Mouse (Mus musculus): ENCODE results near the gene Nit2. TPM values are rescaled to one million over a fixed set of nuclear protein-coding genes. Genes with fewer than 3 reads are reported as not detected.

The Nit2 gene
- polyA plus RNA-seq, 1 experiment from 2014 or later = 41.0 TPM

GRCm38 (mm10) chr16:57168236-57168635, 1.1 kb upstream of the Nit2 start:
- peaks cover 5% of the 10 kb centered on the region; the same call in 1 of the 2 replicates for H3K36me3 ChIP-seq (ENCODE audit: control insufficient read depth, insufficient read depth)
- no peak overlapping the region for H3K9ac ChIP-seq (replicated peaks; ENCODE audit: low read depth, low read length)
- no peaks in the 10 kb centered on the region for H3K9me3 ChIP-seq (ENCODE audit: control insufficient read depth, low read length)
- WGBS = 59% methylated on average over 4 of the region's 4 CpGs
- H3K4me3 ChIP-seq (replicated peaks; ENCODE audit: low read length) = no peak overlapping the region
- no peak overlapping the region for H3K27ac ChIP-seq (ENCODE audit: low read length)
- no peaks in the 10 kb centered on the region for H3K27me3 ChIP-seq (replicated peaks; ENCODE audit: control insufficient read depth, insufficient read depth, low read length)
- no peak for ATAC-seq
- no peak overlapping the region for H3K4me2 ChIP-seq (ENCODE audit: low read length)
- H3K4me1 ChIP-seq (replicated peaks; ENCODE audit: control insufficient read depth, insufficient read depth, low read length) = peaks cover 10% of the 10 kb centered on the region

- H3K9me3 ChIP-seq (ENCODE audit: control insufficient read depth, low read length) = no peaks in the 10 kb centered on the region
- H3K4me3 ChIP-seq (replicated peaks; ENCODE audit: low read length) = peak overlapping the region; percentile 70
- peak overlapping the region; percentile 73 for H3K4me2 ChIP-seq (ENCODE audit: low read length)
- peak overlapping the region; percentile 69 for H3K9ac ChIP-seq (replicated peaks; ENCODE audit: low read depth, low read length)
- WGBS = 25% methylated on average over 5 of the region's 5 CpGs
- no peaks in the 10 kb centered on the region for H3K27me3 ChIP-seq (replicated peaks; ENCODE audit: control insufficient read depth, insufficient read depth, low read length)
- peaks cover 10% of the 10 kb centered on the region for H3K4me1 ChIP-seq (replicated peaks; ENCODE audit: control insufficient read depth, insufficient read depth, low read length)
- no peak for ATAC-seq
- peaks cover 2% of the 10 kb centered on the region; the same call in 1 of the 2 replicates for H3K36me3 ChIP-seq (ENCODE audit: control insufficient read depth, insufficient read depth)
- H3K27ac ChIP-seq (ENCODE audit: low read length) = no peak overlapping the region; the same call in 1 of the 2 replicates
Observed at GRCm38 (mm10) chr16:57167514-57167912, 372 bp upstream of the Nit2 start.

GRCm38 (mm10) chr16:57166086-57166485, 1.1 kb downstream of the Nit2 start:
- H3K4me3 ChIP-seq (replicated peaks; ENCODE audit: low read length) = no peak overlapping the region
- no peak overlapping the region for H3K4me2 ChIP-seq (ENCODE audit: low read length)
- H3K4me1 ChIP-seq (replicated peaks; ENCODE audit: control insufficient read depth, insufficient read depth, low read length) = peaks cover 7% of the 10 kb centered on the region
- no peak overlapping the region for H3K27ac ChIP-seq (ENCODE audit: low read length)
- H3K27me3 ChIP-seq (replicated peaks; ENCODE audit: control insufficient read depth, insufficient read depth, low read length) = no peaks in the 10 kb centered on the region
- no peak for ATAC-seq
- no peak overlapping the region for H3K9ac ChIP-seq (replicated peaks; ENCODE audit: low read depth, low read length)
- WGBS = 84% methylated on average over 6 of the region's 6 CpGs
- no peaks in the 10 kb centered on the region for H3K9me3 ChIP-seq (ENCODE audit: control insufficient read depth, low read length)
- H3K36me3 ChIP-seq (ENCODE audit: control insufficient read depth, insufficient read depth) = peaks cover 2% of the 10 kb centered on the region; the same call in 1 of the 2 replicates

- Histone ChIP-seq H3K4me2 (ENCODE audit: low read length) (no peak overlapping the region), H3K27ac (ENCODE audit: low read length) (no peak overlapping the region), H3K9me3 (ENCODE audit: control insufficient read depth, low read length) (no peaks in the 10 kb centered on the region), H3K4me3 (replicated peaks; ENCODE audit: low read length) (no peak overlapping the region), H3K4me1 (replicated peaks; ENCODE audit: control insufficient read depth, insufficient read depth, low read length) (peaks cover 6% of the 10 kb centered on the region; the same call in 1 of the 2 replicates), H3K9ac (replicated peaks; ENCODE audit: low read depth, low read length) (no peak overlapping the region), H3K27me3 (replicated peaks; ENCODE audit: control insufficient read depth, insufficient read depth, low read length) (no peaks in the 10 kb centered on the region), H3K36me3 (ENCODE audit: control insufficient read depth, insufficient read depth) (no peaks in the 10 kb centered on the region; the same call in 1 of the 2 replicates)
- ATAC-seq = no peak
- WGBS = 97% methylated on average over 5 of the region's 5 CpGs
Observed at GRCm38 (mm10) chr16:57165157-57165556, 2.0 kb downstream of the Nit2 start.

- Histone ChIP-seq H3K36me3 (ENCODE audit: control insufficient read depth, insufficient read depth) (no peaks in the 10 kb centered on the region; the same call in 1 of the 2 replicates), H3K27me3 (replicated peaks; ENCODE audit: control insufficient read depth, insufficient read depth, low read length) (no peaks in the 10 kb centered on the region), H3K27ac (ENCODE audit: low read length) (no peak overlapping the region), H3K4me1 (replicated peaks; ENCODE audit: control insufficient read depth, insufficient read depth, low read length) (peaks cover 6% of the 10 kb centered on the region; the same call in 1 of the 2 replicates), H3K4me2 (ENCODE audit: low read length) (no peak overlapping the region), H3K9me3 (ENCODE audit: control insufficient read depth, low read length) (no peaks in the 10 kb centered on the region), H3K4me3 (replicated peaks; ENCODE audit: low read length) (no peak overlapping the region), H3K9ac (replicated peaks; ENCODE audit: low read depth, low read length) (no peak overlapping the region)
- WGBS = 91% methylated on average over 1 of the region's 1 CpGs
- ATAC-seq = no peak
Observed at GRCm38 (mm10) chr16:57163694-57164093, 3.4 kb downstream of the Nit2 start.

GRCm38 (mm10) chr16:57162841-57163240, 4.3 kb downstream of the Nit2 start:
- Histone ChIP-seq H3K36me3 (ENCODE audit: control insufficient read depth, insufficient read depth) (no peaks in the 10 kb centered on the region; the same call in 1 of the 2 replicates), H3K27ac (ENCODE audit: low read length) (no peak overlapping the region), H3K27me3 (replicated peaks; ENCODE audit: control insufficient read depth, insufficient read depth, low read length) (no peaks in the 10 kb centered on the region), H3K4me3 (replicated peaks; ENCODE audit: low read length) (no peak overlapping the region), H3K9me3 (ENCODE audit: control insufficient read depth, low read length) (no peaks in the 10 kb centered on the region), H3K9ac (replicated peaks; ENCODE audit: low read depth, low read length) (no peak overlapping the region), H3K4me1 (replicated peaks; ENCODE audit: control insufficient read depth, insufficient read depth, low read length) (peaks cover 6% of the 10 kb centered on the region; the same call in 1 of the 2 replicates), H3K4me2 (ENCODE audit: low read length) (no peak overlapping the region)
- WGBS = 92% methylated on average over 5 of the region's 5 CpGs
- no peak for ATAC-seq

GRCm38 (mm10) chr16:57159835-57160234, 7.3 kb downstream of the Nit2 start:
- ATAC-seq = no peak
- Histone ChIP-seq H3K36me3 (ENCODE audit: control insufficient read depth, insufficient read depth) (peaks cover 11% of the 10 kb centered on the region), H3K27ac (ENCODE audit: low read length) (no peak overlapping the region), H3K4me2 (ENCODE audit: low read length) (no peak overlapping the region), H3K27me3 (replicated peaks; ENCODE audit: control insufficient read depth, insufficient read depth, low read length) (no peaks in the 10 kb centered on the region), H3K9ac (replicated peaks; ENCODE audit: low read depth, low read length) (no peak overlapping the region), H3K4me1 (replicated peaks; ENCODE audit: control insufficient read depth, insufficient read depth, low read length) (no peaks in the 10 kb centered on the region), H3K9me3 (ENCODE audit: control insufficient read depth, low read length) (no peaks in the 10 kb centered on the region), H3K4me3 (replicated peaks; ENCODE audit: low read length) (no peak overlapping the region)
- WGBS = 73% methylated on average over 7 of the region's 7 CpGs

GRCm38 (mm10) chr16:57157728-57158127, 9.4 kb downstream of the Nit2 start:
- no peaks in the 10 kb centered on the region for H3K27me3 ChIP-seq (replicated peaks; ENCODE audit: control insufficient read depth, insufficient read depth, low read length)
- H3K4me3 ChIP-seq (replicated peaks; ENCODE audit: low read length) = no peak overlapping the region
- H3K9me3 ChIP-seq (ENCODE audit: control insufficient read depth, low read length) = no peaks in the 10 kb centered on the region
- peak; percentile 24; the same call in 1 of the 2 replicates for ATAC-seq
- no peak overlapping the region for H3K27ac ChIP-seq (ENCODE audit: low read length)
- 76% methylated on average over 4 of the region's 4 CpGs for WGBS
- no peak overlapping the region for H3K4me2 ChIP-seq (ENCODE audit: low read length)
- H3K36me3 ChIP-seq (ENCODE audit: control insufficient read depth, insufficient read depth) = peaks cover 14% of the 10 kb centered on the region
- H3K9ac ChIP-seq (replicated peaks; ENCODE audit: low read depth, low read length) = no peak overlapping the region
- no peaks in the 10 kb centered on the region for H3K4me1 ChIP-seq (replicated peaks; ENCODE audit: control insufficient read depth, insufficient read depth, low read length)

GRCm38 (mm10) chr16:57157076-57157475, 10.1 kb downstream of the Nit2 start:
- no peak overlapping the region for H3K27ac ChIP-seq (ENCODE audit: low read length)
- no peak overlapping the region for H3K4me2 ChIP-seq (ENCODE audit: low read length)
- no peak overlapping the region for H3K4me3 ChIP-seq (replicated peaks; ENCODE audit: low read length)
- WGBS = 90% methylated on average over 4 of the region's 4 CpGs
- no peak overlapping the region for H3K9ac ChIP-seq (replicated peaks; ENCODE audit: low read depth, low read length)
- H3K27me3 ChIP-seq (replicated peaks; ENCODE audit: control insufficient read depth, insufficient read depth, low read length) = no peaks in the 10 kb centered on the region
- no peak for ATAC-seq
- H3K9me3 ChIP-seq (ENCODE audit: control insufficient read depth, low read length) = no peaks in the 10 kb centered on the region
- no peaks in the 10 kb centered on the region for H3K4me1 ChIP-seq (replicated peaks; ENCODE audit: control insufficient read depth, insufficient read depth, low read length)
- peaks cover 21% of the 10 kb centered on the region for H3K36me3 ChIP-seq (ENCODE audit: control insufficient read depth, insufficient read depth)

GRCm38 (mm10) chr16:57155899-57156298, 11.2 kb downstream of the Nit2 start:
- no peak overlapping the region for H3K27ac ChIP-seq (ENCODE audit: low read length)
- H3K4me3 ChIP-seq (replicated peaks; ENCODE audit: low read length) = no peak overlapping the region
- H3K36me3 ChIP-seq (ENCODE audit: control insufficient read depth, insufficient read depth) = peaks cover 21% of the 10 kb centered on the region
- no peaks in the 10 kb centered on the region for H3K9me3 ChIP-seq (ENCODE audit: control insufficient read depth, low read length)
- H3K4me1 ChIP-seq (replicated peaks; ENCODE audit: control insufficient read depth, insufficient read depth, low read length) = no peaks in the 10 kb centered on the region
- no peaks in the 10 kb centered on the region for H3K27me3 ChIP-seq (replicated peaks; ENCODE audit: control insufficient read depth, insufficient read depth, low read length)
- H3K9ac ChIP-seq (replicated peaks; ENCODE audit: low read depth, low read length) = no peak overlapping the region
- no peak for ATAC-seq
- H3K4me2 ChIP-seq (ENCODE audit: low read length) = no peak overlapping the region

All from forebrain, embryonic 16.5 days (tissue).